Mouse (Mus musculus) intestine, postnatal 0 days (tissue): ENCODE measurements around the gene Tmem144. TPM values are rescaled to one million over a fixed set of nuclear protein-coding genes. Genes with fewer than 3 reads are reported as not detected.

Source experiments
- ATAC-seq: fragments of 200-750 bp; cut with Nextera tagmentation; 2 replicates; pipeline ENCODE4 v1.8.0; 2017; ENCODE audit warnings: mild to moderate bottlenecking, moderate TSS enrichment, moderate library complexity
- H3K27ac ChIP-seq: fragments of 300-500 bp; sonication (generic); 2 replicates; pipeline ENCODE4 v1.5.1; 2014; ENCODE audit warnings: mild to moderate bottlenecking, low read depth, low read length, moderate library complexity
- H3K27me3 ChIP-seq: fragments of 300-500 bp; sonication (generic); replicated peaks from 2 replicates; pipeline ENCODE4 v1.6.1; 2014; ENCODE audit warnings: low read length, mixed read lengths; ENCODE audit not compliant: control insufficient read depth, insufficient read depth
- H3K36me3 ChIP-seq: fragments of 300-500 bp; sonication (generic); 2 replicates; pipeline ENCODE4 v1.6.1; 2014; ENCODE audit warnings: mild to moderate bottlenecking, moderate library complexity; ENCODE audit not compliant: control insufficient read depth, insufficient read depth
- H3K4me1 ChIP-seq: fragments of 300-500 bp; sonication (generic); replicated peaks from 2 replicates; pipeline ENCODE4 v1.6.1; 2014; ENCODE audit warnings: antibody characterized with exemption, low read length, mixed read lengths; ENCODE audit not compliant: control insufficient read depth, insufficient read depth
- H3K4me2 ChIP-seq: fragments of 300-500 bp; sonication (generic); replicated peaks from 2 replicates; pipeline ENCODE4 v1.6.1; 2014; ENCODE audit warnings: low read depth, mild to moderate bottlenecking, moderate library complexity
- H3K4me3 ChIP-seq: fragments of 300-500 bp; sonication (generic); 2 replicates; pipeline ENCODE4 v1.5.1; 2014; ENCODE audit warnings: low read depth, low read length
- H3K9ac ChIP-seq: fragments of 300-500 bp; sonication (generic); 2 replicates; pipeline ENCODE4 v1.6.1; 2014; ENCODE audit warnings: mild to moderate bottlenecking, low read depth, low read length
- H3K9me3 ChIP-seq: fragments of 300-500 bp; sonication (generic); 2 replicates; pipeline ENCODE4 v1.6.1; 2016; ENCODE audit warnings: mixed run types; ENCODE audit not compliant: control insufficient read depth
- CTCF ChIP-seq: sonication (generic); IDR thresholded peaks from 2 replicates; pipeline ENCODE4 v1.5.1; 2016; ENCODE audit warnings: low read depth, mild to moderate bottlenecking, control low read depth, antibody characterized with exemption, moderate library complexity
- WGBS: fragments of 180-500 bp; shearing (Covaris S2); extraction: QIAGEN DNeasy Blood & Tissue Kit; methylation state at CpG from one replicate; pipeline ENCODE4 v1.1.7; 2014; 5-methylcytosine and 5-hydroxymethylcytosine counted together
- polyA plus RNA-seq: library from polyadenylated mRNA; unstranded; fragments of >200 nt; fragmentation: Nextera tagmentation; extraction: Ambion mirVana; gene quantifications from 2 replicates; pipeline ENCODE4 v1.2.1, GENCODE M21; 2015

Tmem144 gene
- polyA plus RNA-seq, 1 experiment from 2014 or later: 59.3 TPM

DNA sequence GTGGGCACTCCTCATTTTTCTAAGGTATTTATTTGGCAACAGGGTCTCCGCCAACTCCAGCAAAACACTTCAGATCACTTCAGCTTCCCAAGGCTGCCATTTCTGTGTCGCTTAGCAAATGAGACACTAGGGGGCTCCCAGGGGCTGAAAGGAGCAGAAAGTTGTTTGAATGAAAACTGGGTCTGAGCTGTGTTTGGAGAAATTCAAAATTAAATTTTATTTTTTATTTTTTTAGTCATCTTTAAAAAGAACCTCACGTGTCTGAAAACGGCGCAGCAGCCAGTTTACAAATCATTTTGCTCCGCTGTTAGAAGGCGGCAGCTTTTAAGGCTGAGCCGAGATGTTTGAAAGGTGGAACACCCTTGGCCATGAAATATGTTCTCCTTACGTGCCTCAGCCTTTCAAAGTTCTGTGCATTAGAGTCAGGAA lies 32.2 kb upstream of the Tmem144 start:
- no peaks in the 10 kb centered on the region for H3K36me3 ChIP-seq
- H3K4me1 ChIP-seq: peaks cover 5% of the 10 kb centered on the region; the same call in 1 of the 2 replicates
- H3K4me2 ChIP-seq: peak overlapping the region; percentile 63
- no peak overlapping the region for H3K9ac ChIP-seq
- no peaks in the 10 kb centered on the region for H3K9me3 ChIP-seq
- peak; percentile 80 for TF ChIP-seq CTCF
- H3K4me3 ChIP-seq: no peak overlapping the region
- no peak overlapping the region for H3K27ac ChIP-seq
- no peaks in the 10 kb centered on the region for H3K27me3 ChIP-seq
- ATAC-seq: no peak
- WGBS: 14% methylated on average over 9 of the region's 9 CpGs

DNA sequence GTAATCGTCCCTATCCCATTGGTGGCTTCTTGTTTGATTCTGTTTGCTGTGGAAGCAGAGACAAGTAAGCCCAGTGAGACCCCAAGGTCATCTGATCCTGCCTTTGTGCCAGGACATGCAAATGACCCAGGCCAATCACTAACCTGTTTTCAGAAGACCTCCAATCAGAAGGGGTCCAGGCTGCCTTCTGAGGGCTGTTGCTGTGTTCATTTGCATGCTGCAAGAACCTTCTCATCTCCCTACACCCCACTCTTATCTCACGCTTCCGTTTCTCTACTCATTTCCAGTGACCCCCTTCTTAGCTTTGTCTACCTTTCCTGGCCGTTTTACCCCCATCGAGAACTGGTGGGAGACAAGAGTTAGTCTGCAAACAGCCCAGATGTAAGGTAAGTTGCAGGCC lies 31.7 kb upstream of the Tmem144 start, which contains the start of gene Fam198b:
Gene Fam198b, plus strand, starts transcription at position 229 of the 400 bp plus-strand sequence.
- H3K27ac ChIP-seq: no peak within 1 kb of the TSS

DNA sequence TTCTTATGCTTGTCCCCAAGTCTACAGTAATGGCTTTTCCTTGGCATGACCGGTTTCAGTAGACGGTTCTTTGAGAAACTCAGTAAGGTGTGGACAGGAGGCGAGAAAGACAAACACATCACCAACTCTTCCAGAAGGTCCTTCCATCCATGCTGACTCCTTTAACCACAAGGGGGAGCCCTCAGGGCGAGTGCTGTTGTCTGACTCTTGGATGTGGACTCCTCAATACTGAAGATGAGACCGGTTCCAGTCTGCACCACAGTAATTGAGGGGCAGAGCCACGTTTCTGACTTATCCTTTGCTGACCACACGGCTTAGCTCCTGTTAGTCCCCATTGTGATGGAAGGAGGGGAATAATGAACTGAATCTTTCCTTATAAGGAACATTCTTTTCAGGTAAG lies 30.5 kb upstream of the Tmem144 start:
- no peak overlapping the region for H3K9ac ChIP-seq
- H3K4me3 ChIP-seq: no peak overlapping the region
- ATAC-seq: no peak
- no peaks in the 10 kb centered on the region for H3K27me3 ChIP-seq
- TF ChIP-seq CTCF: peak; percentile 95
- WGBS: 47% methylated on average over 7 of the region's 7 CpGs
- H3K9me3 ChIP-seq: no peaks in the 10 kb centered on the region
- H3K4me2 ChIP-seq: no peak overlapping the region
- H3K36me3 ChIP-seq: no peaks in the 10 kb centered on the region
- no peak overlapping the region for H3K27ac ChIP-seq
- H3K4me1 ChIP-seq: peaks cover 5% of the 10 kb centered on the region; the same call in 1 of the 2 replicates

More for the DNA sequence above, 31.7 kb upstream of the Tmem144 start, which contains the start of gene Fam198b:
- Histone ChIP-seq H3K9ac (no peak within 1 kb of the TSS), H3K36me3 (no peaks in the 10 kb centered on the region), H3K4me3 (no peak within 1 kb of the TSS), H3K9me3 (no peaks in the 10 kb centered on the region), H3K4me1 (peaks cover 5% of the 10 kb centered on the region; the same call in 1 of the 2 replicates), H3K27me3 (no peaks in the 10 kb centered on the region), H3K4me2 (peak within 1 kb of the TSS; percentile 63)
- WGBS: 39% methylated on average over 5 of the region's 5 CpGs
- no peak for TF ChIP-seq CTCF
- no peak for ATAC-seq

DNA sequence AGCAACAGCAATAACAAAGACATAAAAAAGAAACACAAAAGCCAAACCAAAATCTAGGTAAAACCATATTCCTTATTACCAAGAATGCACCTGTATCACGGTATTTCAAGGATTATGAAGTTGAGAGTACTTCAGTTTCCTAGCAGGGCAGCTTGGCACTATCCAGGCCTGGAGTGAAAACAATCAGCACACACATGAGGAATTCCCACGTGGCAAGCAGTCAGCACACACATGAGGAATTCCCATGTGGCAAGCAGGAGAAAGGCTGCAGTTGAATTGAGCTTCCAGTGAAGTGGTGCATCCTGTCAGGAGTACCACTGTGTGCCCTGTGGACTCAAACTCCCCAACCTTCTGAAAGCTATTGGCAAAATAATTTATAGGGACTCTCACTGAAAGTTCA lies 29.1 kb upstream of the Tmem144 start:
- Histone ChIP-seq H3K36me3 (no peaks in the 10 kb centered on the region), H3K9ac (no peak overlapping the region), H3K9me3 (no peaks in the 10 kb centered on the region), H3K4me2 (no peak overlapping the region), H3K4me3 (no peak overlapping the region), H3K4me1 (peaks cover 5% of the 10 kb centered on the region; the same call in 1 of the 2 replicates), H3K27ac (no peak overlapping the region), H3K27me3 (no peaks in the 10 kb centered on the region)
- 66% methylated on average over 2 of the region's 2 CpGs for WGBS
- no peak for ATAC-seq
- no peak for TF ChIP-seq CTCF

DNA sequence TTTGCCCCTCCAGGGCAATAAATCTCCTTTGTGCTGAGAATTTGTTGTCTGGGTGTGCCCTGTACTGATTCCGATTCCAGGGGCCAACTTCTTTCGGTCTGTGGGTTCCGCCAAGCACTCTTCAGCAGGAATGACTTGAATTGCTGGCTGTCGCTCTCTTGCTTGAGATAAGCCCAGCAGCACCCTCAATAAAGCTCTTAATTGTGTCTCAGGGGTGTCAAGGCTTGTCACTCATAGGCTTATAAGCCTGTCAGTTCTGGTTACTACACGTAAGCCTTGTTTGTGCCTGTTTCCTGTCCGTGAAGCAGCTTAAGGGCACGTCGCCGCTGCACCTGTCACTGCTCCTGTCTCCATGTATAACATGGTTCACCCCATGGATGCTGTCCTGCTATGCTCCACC lies 26.7 kb upstream of the Tmem144 start:
- Histone ChIP-seq H3K9me3 (no peaks in the 10 kb centered on the region), H3K4me2 (peak overlapping the region; percentile 54), H3K36me3 (no peaks in the 10 kb centered on the region), H3K27ac (peak overlapping the region; percentile 29), H3K4me3 (peak overlapping the region; percentile 1; the same call in 1 of the 2 replicates), H3K9ac (no peak overlapping the region), H3K27me3 (no peaks in the 10 kb centered on the region), H3K4me1 (0 out of 2 replicates have a peak, but pooled peaks cover 4% of the 10 kb centered on the region)
- ATAC-seq: peak; percentile 75
- TF ChIP-seq CTCF: no peak
- 28% methylated on average over 9 of the region's 9 CpGs for WGBS

DNA sequence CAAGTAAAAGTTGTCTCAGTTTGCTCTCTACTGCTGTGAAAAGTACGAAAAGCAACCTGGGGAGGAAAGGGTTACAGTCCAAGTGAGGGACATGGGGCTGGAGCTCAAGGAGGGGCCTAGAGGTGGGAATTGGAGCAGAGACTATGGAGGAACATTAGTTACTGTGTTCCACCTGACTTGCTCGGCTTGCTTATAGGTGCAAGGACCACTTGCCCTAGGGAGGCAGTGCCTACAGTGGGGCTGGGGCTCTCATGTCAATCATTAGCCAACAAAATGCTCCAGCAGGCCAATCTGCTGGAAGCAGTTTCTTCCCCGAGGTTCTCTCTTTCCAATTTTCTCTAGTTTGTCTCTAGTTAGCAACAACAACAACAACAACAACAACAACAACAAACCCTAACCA lies 25.8 kb upstream of the Tmem144 start:
- Histone ChIP-seq H3K9me3 (no peaks in the 10 kb centered on the region), H3K4me1 (0 out of 2 replicates have a peak, but pooled peaks cover 4% of the 10 kb centered on the region), H3K4me3 (no peak overlapping the region), H3K9ac (no peak overlapping the region), H3K36me3 (no peaks in the 10 kb centered on the region), H3K4me2 (peak overlapping the region; percentile 54), H3K27ac (0 out of 2 replicates have a peak overlapping the region, but pooled peaks have one; percentile 29), H3K27me3 (no peaks in the 10 kb centered on the region)
- ATAC-seq: no peak
- WGBS: 26% methylated on average over 3 of the region's 3 CpGs
- TF ChIP-seq CTCF: no peak
